Mouse (Mus musculus): ENCODE results near the gene Slc5a2.

DNA sequence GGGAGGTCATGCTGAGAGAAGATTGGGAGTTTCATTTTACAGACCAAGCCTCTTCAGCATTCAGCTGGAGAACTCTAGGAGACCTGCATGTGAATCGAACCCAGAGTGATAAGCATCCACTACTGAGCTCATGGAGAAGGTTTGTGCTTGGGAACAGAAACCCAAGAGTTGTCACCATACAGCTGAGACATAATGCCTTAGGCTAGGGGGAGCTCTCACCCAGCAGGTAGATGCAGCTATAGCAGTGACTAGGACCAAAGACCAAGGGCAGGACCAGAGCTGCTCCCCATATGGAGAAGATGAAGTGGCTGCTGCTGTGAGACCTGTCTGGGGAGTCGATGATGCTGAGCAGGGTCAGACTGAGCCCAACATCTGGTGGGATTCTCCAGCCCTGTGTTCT lies 48.1 kb downstream of the Slc5a2 start:
- TF ChIP-seq POLR2A (IDR thresholded peaks at IDR 0.05; ENCODE audit: low read depth, low read length) (no peak), CTCF (IDR thresholded peaks at IDR 0.05; ENCODE audit: borderline replicate concordance, insufficient read depth, low read length) (no peak)
